Mouse (Mus musculus): ENCODE data around the gene Stra8.

DNA sequence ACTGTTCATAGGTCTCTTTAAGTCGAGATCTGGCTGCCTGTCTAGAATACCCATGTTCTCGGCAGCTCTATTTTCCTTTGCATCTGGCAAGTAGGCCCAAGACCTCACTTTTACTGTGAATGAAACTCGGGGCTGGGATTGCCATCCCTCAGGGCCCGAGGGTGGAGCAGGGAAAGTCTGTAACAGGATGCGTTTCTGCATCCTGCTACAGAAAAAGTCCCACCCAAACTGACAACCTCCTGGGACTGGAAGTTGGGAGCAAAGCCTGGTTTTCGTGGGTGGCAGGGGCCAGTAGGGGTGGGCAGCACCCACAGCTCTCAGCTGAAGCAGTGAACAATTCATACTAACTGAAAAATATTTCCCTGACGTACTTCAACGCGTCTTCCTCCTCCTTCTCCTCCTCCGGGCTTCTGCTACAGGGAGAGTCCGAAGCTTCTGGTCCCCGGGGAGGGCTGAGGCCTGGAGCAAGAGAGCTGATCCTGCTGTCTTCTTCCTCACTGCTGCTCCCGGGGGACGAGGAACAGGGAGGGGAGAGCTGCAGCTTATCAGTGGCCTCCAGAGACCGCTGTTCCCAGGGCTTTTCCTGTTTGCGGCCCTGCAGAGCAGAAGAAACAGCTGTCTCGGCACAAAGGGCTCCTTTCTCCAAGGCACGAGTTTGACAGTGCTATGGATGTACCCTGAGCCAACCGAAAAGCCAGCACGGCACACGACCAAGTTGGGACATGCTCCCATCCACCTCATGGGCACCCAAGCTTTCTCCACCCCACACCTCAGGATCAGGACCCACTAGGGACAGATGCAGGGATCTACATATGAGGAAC, 45.7 kb upstream of the Stra8 start:
- TF ChIP-seq CTCF (IDR thresholded peaks at IDR 0.05; ENCODE audit: borderline replicate concordance, control insufficient read depth, extremely low read depth, insufficient read depth, low read length, poor library complexity) (no peak), POLR2A (IDR thresholded peaks at IDR 0.05; ENCODE audit: control insufficient read depth, extremely low read depth, insufficient read depth, low read length, poor library complexity) (no peak)

All from thymus, adult 2 months (tissue).